Mouse (Mus musculus): ENCODE results near the gene Slc16a10. TPM values are rescaled to one million over a fixed set of nuclear protein-coding genes. Genes with fewer than 3 reads are reported as not detected.

The Slc16a10 gene
- polyA plus RNA-seq, 1 experiment from 2014 or later = 6.2 TPM

DNA sequence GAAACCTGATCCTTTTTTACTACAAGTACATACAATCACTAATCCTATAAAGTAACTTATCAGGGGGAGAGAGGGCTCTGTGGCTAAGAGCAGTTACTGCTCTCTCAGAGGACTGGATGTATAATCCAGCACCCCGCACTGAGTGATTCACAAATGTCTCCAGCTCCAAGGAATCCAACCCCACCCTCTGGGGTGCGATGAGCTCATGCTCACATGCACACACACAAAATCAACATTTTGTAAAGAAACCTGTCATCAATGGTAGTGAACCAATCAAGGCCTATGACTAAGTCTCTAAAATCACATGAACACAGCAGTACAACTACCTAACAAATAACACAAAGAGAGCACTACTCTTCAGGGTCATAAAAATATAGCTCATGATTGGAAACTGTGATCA is 47.3 kb downstream of the Slc16a10 start:
- no peaks in the 10 kb centered on the region for H3K27me3 ChIP-seq (ENCODE audit: control insufficient read depth, insufficient read depth, low read length)
- no peak overlapping the region for H3K9ac ChIP-seq (ENCODE audit: low read length)
- WGBS = 86% methylated on average over 2 of the region's 2 CpGs
- H3K4me1 ChIP-seq (replicated peaks; ENCODE audit: control insufficient read depth, insufficient read depth, low read length) = no peaks in the 10 kb centered on the region
- H3K9me3 ChIP-seq (ENCODE audit: control insufficient read depth, low read length) = no peaks in the 10 kb centered on the region
- H3K36me3 ChIP-seq (ENCODE audit: control insufficient read depth, insufficient read depth, low read length) = no peaks in the 10 kb centered on the region
- H3K27ac ChIP-seq (ENCODE audit: low read depth, low read length) = no peak overlapping the region
- H3K4me3 ChIP-seq (ENCODE audit: low read depth, low read length) = no peak overlapping the region
- no peak for DNase-seq (ENCODE audit: low spot score)
- no peak overlapping the region for H3K4me2 ChIP-seq (ENCODE audit: low read depth, low read length, severe bottlenecking)
- no peak for ATAC-seq (replicated peaks; ENCODE audit: low FRiP score)

DNA sequence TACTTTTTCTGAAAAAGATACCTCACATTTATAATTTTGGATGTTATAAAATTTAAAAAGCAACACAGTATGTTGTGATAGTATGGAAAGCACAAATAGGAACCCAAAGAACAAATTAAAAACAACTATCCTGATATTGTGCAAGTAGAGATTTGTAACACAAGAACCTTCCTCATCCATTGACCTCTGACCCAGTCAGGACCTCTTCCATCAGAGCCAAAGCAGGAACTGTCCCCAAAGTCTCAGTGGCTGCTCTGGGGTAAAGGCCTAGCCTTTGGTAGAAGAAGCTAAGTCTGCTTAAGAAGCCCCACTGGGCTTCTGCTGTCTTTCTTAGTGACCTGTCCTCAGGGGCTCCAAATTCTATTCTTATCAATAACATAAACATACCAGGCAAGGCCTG is 48.5 kb downstream of the Slc16a10 start:
- no peak overlapping the region for H3K4me3 ChIP-seq (ENCODE audit: low read depth, low read length)
- no peak overlapping the region for H3K9ac ChIP-seq (ENCODE audit: low read length)
- H3K27ac ChIP-seq (ENCODE audit: low read depth, low read length) = no peak overlapping the region
- ATAC-seq (replicated peaks; ENCODE audit: low FRiP score) (no peak), DNase-seq (ENCODE audit: low spot score) (no peak)
- no peak overlapping the region for H3K4me2 ChIP-seq (ENCODE audit: low read depth, low read length, severe bottlenecking)
- H3K9me3 ChIP-seq (ENCODE audit: control insufficient read depth, low read length) = no peaks in the 10 kb centered on the region
- H3K4me1 ChIP-seq (replicated peaks; ENCODE audit: control insufficient read depth, insufficient read depth, low read length) = no peaks in the 10 kb centered on the region
- H3K27me3 ChIP-seq (ENCODE audit: control insufficient read depth, insufficient read depth, low read length) = no peaks in the 10 kb centered on the region
- no peaks in the 10 kb centered on the region for H3K36me3 ChIP-seq (ENCODE audit: control insufficient read depth, insufficient read depth, low read length)

DNA sequence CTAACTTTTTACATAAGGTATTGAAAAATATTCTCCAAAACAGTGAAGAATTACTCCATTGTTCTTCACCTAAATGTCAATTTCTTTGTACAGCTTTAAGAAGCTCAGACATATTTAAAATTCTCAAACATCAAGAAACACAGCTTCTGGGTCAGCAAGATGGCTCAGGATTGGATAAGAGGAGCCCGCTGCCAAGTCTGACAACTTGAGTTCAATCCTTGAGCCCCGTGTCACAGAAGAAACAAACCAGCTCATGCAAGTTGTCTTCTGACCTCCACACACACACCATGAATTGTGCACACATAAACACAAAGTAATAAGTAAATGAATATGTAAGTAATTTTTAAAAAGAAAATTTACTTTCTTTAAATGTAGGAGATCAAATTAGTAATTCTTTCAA is 50.6 kb downstream of the Slc16a10 start:
- 82% methylated on average over 2 of the region's 2 CpGs for WGBS
- Histone ChIP-seq H3K4me2 (ENCODE audit: low read depth, low read length, severe bottlenecking) (no peak overlapping the region), H3K36me3 (ENCODE audit: control insufficient read depth, insufficient read depth, low read length) (no peaks in the 10 kb centered on the region), H3K9me3 (ENCODE audit: control insufficient read depth, low read length) (no peaks in the 10 kb centered on the region), H3K9ac (ENCODE audit: low read length) (no peak overlapping the region), H3K27me3 (ENCODE audit: control insufficient read depth, insufficient read depth, low read length) (no peaks in the 10 kb centered on the region), H3K4me3 (ENCODE audit: low read depth, low read length) (no peak overlapping the region), H3K4me1 (replicated peaks; ENCODE audit: control insufficient read depth, insufficient read depth, low read length) (no peaks in the 10 kb centered on the region), H3K27ac (ENCODE audit: low read depth, low read length) (no peak overlapping the region)
- DNase-seq (ENCODE audit: low spot score) (no peak), ATAC-seq (replicated peaks; ENCODE audit: low FRiP score) (no peak)

DNA sequence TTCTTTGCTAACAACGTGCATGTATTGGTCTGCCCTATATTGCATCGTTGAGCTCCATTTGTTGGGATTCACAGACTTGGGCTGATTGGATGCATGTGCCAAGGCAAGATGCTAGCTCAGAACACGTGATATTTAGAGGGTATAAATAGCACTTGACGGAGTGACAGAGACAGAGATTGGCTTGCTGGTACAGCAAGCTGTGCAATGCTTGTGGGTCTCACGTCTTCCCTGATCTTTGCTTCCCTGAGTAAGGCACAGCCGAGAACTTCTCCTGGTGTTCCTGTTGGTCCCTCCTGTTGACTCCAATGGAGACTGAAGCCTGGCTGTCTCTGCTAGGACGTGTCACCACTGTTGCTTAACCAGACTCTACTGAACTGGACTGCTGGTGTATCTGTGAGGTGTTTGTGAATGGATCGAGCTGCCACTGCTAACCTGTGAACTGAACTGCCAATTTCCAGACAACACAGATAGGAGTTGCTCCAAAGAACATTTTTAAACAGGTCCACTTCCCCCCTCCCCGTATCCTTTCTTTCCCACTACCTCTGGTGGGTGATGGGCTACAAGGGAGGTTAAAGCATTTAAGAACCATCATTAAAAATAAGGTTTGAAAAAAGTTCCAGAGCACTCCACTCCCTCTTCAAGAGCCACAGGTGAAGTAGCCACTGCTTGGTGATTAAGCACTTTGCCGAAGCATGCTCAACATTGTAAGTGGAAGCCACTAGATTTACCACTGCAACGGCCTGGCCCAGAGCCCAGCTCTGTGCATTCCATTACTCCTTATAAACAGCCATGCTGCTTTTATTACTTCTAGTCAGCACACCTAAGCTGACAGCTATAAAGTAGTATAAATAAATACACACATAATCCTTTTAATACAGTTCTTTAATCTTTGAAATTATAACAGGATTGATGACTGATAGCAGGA is 51.3 kb downstream of the Slc16a10 start:
- Histone ChIP-seq H3K9ac (ENCODE audit: low read length) (no peak overlapping the region), H3K27ac (ENCODE audit: low read depth, low read length) (no peak overlapping the region), H3K4me2 (ENCODE audit: low read depth, low read length, severe bottlenecking) (no peak overlapping the region), H3K4me3 (ENCODE audit: low read depth, low read length) (no peak overlapping the region), H3K36me3 (ENCODE audit: control insufficient read depth, insufficient read depth, low read length) (no peaks in the 10 kb centered on the region), H3K4me1 (replicated peaks; ENCODE audit: control insufficient read depth, insufficient read depth, low read length) (no peaks in the 10 kb centered on the region), H3K27me3 (ENCODE audit: control insufficient read depth, insufficient read depth, low read length) (no peaks in the 10 kb centered on the region), H3K9me3 (ENCODE audit: control insufficient read depth, low read length) (no peaks in the 10 kb centered on the region)
- WGBS = 88% methylated on average over 11 of the region's 11 CpGs
- no peak for DNase-seq (ENCODE audit: low spot score)
- no peak for ATAC-seq (replicated peaks; ENCODE audit: low FRiP score)

GRCm38 (mm10) chr10:40084332-40085093 is 57.5 kb downstream of the Slc16a10 start:
- DNase-seq (ENCODE audit: low spot score) (no peak), ATAC-seq (replicated peaks; ENCODE audit: low FRiP score) (no peak)
- H3K4me2 ChIP-seq (ENCODE audit: low read depth, low read length, severe bottlenecking) = no peak overlapping the region
- H3K36me3 ChIP-seq (ENCODE audit: control insufficient read depth, insufficient read depth, low read length) = no peaks in the 10 kb centered on the region
- H3K4me1 ChIP-seq (replicated peaks; ENCODE audit: control insufficient read depth, insufficient read depth, low read length) = no peaks in the 10 kb centered on the region
- WGBS = 68% methylated on average over 12 of the region's 12 CpGs
- no peaks in the 10 kb centered on the region for H3K27me3 ChIP-seq (ENCODE audit: control insufficient read depth, insufficient read depth, low read length)
- H3K27ac ChIP-seq (ENCODE audit: low read depth, low read length) = no peak overlapping the region
- no peaks in the 10 kb centered on the region for H3K9me3 ChIP-seq (ENCODE audit: control insufficient read depth, low read length)
- H3K4me3 ChIP-seq (ENCODE audit: low read depth, low read length) = no peak overlapping the region
- no peak overlapping the region for H3K9ac ChIP-seq (ENCODE audit: low read length)

DNA sequence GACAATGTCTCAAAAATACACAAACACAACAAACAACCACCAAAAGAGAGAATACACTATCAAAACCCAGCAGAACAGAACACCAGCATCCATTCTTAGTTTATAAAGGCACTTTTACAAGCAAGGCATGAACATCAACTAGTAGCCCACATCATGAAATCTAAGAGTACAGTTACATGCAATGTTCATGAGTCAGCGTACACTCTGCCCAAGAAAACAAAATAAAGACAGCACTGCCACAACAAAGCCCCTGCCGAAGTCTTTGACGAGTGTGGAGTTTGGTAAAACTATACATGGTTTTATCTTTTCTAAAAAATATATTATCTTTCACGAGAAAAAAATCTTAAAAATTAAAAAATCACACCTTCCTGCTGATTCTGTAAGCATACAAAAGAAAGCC is 58.5 kb downstream of the Slc16a10 start:
- Histone ChIP-seq H3K4me1 (replicated peaks; ENCODE audit: control insufficient read depth, insufficient read depth, low read length) (no peaks in the 10 kb centered on the region), H3K27me3 (ENCODE audit: control insufficient read depth, insufficient read depth, low read length) (no peaks in the 10 kb centered on the region), H3K27ac (ENCODE audit: low read depth, low read length) (no peak overlapping the region), H3K9me3 (ENCODE audit: control insufficient read depth, low read length) (no peaks in the 10 kb centered on the region), H3K36me3 (ENCODE audit: control insufficient read depth, insufficient read depth, low read length) (no peaks in the 10 kb centered on the region), H3K4me2 (ENCODE audit: low read depth, low read length, severe bottlenecking) (no peak overlapping the region), H3K4me3 (ENCODE audit: low read depth, low read length) (no peak overlapping the region), H3K9ac (ENCODE audit: low read length) (no peak overlapping the region)
- ATAC-seq (replicated peaks; ENCODE audit: low FRiP score) = no peak
- 89% methylated on average over 4 of the region's 4 CpGs for WGBS
- DNase-seq (ENCODE audit: low spot score) = no peak

- 90% methylated on average over 7 of the region's 7 CpGs for WGBS
- H3K4me2 ChIP-seq (ENCODE audit: low read depth, low read length, severe bottlenecking) = no peak overlapping the region
- no peaks in the 10 kb centered on the region for H3K9me3 ChIP-seq (ENCODE audit: control insufficient read depth, low read length)
- H3K4me3 ChIP-seq (ENCODE audit: low read depth, low read length) = no peak overlapping the region
- no peaks in the 10 kb centered on the region for H3K27me3 ChIP-seq (ENCODE audit: control insufficient read depth, insufficient read depth, low read length)
- H3K4me1 ChIP-seq (replicated peaks; ENCODE audit: control insufficient read depth, insufficient read depth, low read length) = no peaks in the 10 kb centered on the region
- no peaks in the 10 kb centered on the region for H3K36me3 ChIP-seq (ENCODE audit: control insufficient read depth, insufficient read depth, low read length)
- no peak overlapping the region for H3K9ac ChIP-seq (ENCODE audit: low read length)
- no peak overlapping the region for H3K27ac ChIP-seq (ENCODE audit: low read depth, low read length)
- ATAC-seq (replicated peaks; ENCODE audit: low FRiP score) (no peak), DNase-seq (ENCODE audit: low spot score) (no peak)
Measured at GRCm38 (mm10) chr10:40082668-40083067, 59.4 kb downstream of the Slc16a10 start.

- Histone ChIP-seq H3K27ac (ENCODE audit: low read depth, low read length) (no peak overlapping the region), H3K27me3 (ENCODE audit: control insufficient read depth, insufficient read depth, low read length) (no peaks in the 10 kb centered on the region), H3K9me3 (ENCODE audit: control insufficient read depth, low read length) (no peaks in the 10 kb centered on the region), H3K4me2 (ENCODE audit: low read depth, low read length, severe bottlenecking) (no peak overlapping the region), H3K4me3 (ENCODE audit: low read depth, low read length) (no peak overlapping the region), H3K9ac (ENCODE audit: low read length) (no peak overlapping the region), H3K36me3 (ENCODE audit: control insufficient read depth, insufficient read depth, low read length) (no peaks in the 10 kb centered on the region), H3K4me1 (replicated peaks; ENCODE audit: control insufficient read depth, insufficient read depth, low read length) (no peaks in the 10 kb centered on the region)
- ATAC-seq (replicated peaks; ENCODE audit: low FRiP score) (no peak), DNase-seq (ENCODE audit: low spot score) (no peak)
- WGBS = 74% methylated on average over 10 of the region's 10 CpGs
Measured at GRCm38 (mm10) chr10:40080533-40080932, 61.5 kb downstream of the Slc16a10 start.
